Mouse (Mus musculus): ENCODE results near the gene Crip1. TPM values are rescaled to one million over a fixed set of nuclear protein-coding genes. Genes with fewer than 3 reads are reported as not detected.

Crip1 gene
- polyA plus RNA-seq (2012; rRNA removed; ENCODE audit: low replicate concordance) = 673 and 1,071 TPM in 2 replicates

GRCm38 (mm10) chr12:113146112-113147057 lies at the start of gene Crip1:
Gene Crip1 (plus strand): TSS chr12:113146316.

DNA sequence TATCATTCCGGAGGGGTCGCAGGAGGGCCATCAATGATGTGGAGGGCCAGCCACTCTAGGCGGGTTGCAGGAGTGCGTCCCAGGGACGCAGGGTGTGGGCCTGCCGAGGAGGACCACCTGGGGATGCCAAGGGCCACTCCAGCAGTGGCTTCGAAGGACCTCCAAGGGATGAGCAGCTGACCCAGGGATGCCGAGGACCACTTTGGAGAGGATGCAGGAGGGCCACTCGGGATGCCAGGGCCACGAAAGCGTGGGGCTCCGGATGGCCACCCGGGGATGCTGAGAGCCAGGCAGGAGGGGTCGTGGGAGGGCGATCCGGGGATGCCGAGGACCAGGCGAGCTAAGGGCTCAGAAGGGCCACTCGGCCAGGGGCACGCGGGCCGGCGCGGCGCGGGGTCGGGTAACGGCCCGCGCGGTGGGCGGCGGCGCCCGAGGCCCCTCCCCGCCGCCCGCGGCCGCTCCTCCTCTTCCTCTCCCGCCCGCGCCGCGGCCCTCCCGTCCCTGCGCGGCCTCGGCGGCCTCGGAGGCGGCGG lies 48.3 kb upstream of the Crip1 start, which contains the start of gene Mta1:
Mta1 (plus strand) TSS at position 530 of the 533 bp plus-strand sequence.

GRCm38 (mm10) chr12:113139908-113140615 lies 6.1 kb upstream of the Crip1 start, which contains the start of gene Crip2:
Gene Crip2 (plus strand): TSS chr12:113140236.

GRCm38 (mm10) chr12:113155887-113156539 lies 9.9 kb downstream of the Crip1 start, which contains the start of gene Tedc1:
Gene Tedc1 (plus strand): TSS chr12:113156421.

GRCm38 (mm10) chr12:113185442-113186291 lies 39.6 kb downstream of the Crip1 start, which contains the start of gene Tmem121:
Gene Tmem121 (plus strand): TSS chr12:113185930.

Other genes starting within 250 kb of the Crip1 start
- gene Jag2, start 216.5 kb upstream of the Crip1 start, polyA plus RNA-seq (2012; rRNA removed; ENCODE audit: low replicate concordance) = 32.8 and 44.7 TPM in 2 replicates
- gene Nudt14, start 204.2 kb upstream of the Crip1 start, polyA plus RNA-seq (2012; rRNA removed; ENCODE audit: low replicate concordance) = 31.3 and 33.2 TPM in 2 replicates
- 26.8 and 124 TPM in 2 replicates for gene Btbd6, start 169.8 kb upstream of the Crip1 start, polyA plus RNA-seq (2012; rRNA removed; ENCODE audit: low replicate concordance)
- gene Brf1, start 145.6 kb upstream of the Crip1 start, polyA plus RNA-seq (2012; rRNA removed; ENCODE audit: low replicate concordance) = 55.7 and 134 TPM in 2 replicates
- gene Pacs2, start 131.8 kb upstream of the Crip1 start, polyA plus RNA-seq (2012; rRNA removed; ENCODE audit: low replicate concordance) = 57.6 and 59.4 TPM in 2 replicates
- 0.27 and 0.31 TPM in 2 replicates for gene Tex22, start 71.8 kb upstream of the Crip1 start, polyA plus RNA-seq (2012; rRNA removed; ENCODE audit: low replicate concordance)
- 61.7 and 146 TPM in 2 replicates for gene Mta1, start 48.0 kb upstream of the Crip1 start, polyA plus RNA-seq (2012; rRNA removed; ENCODE audit: low replicate concordance)
- gene Crip2, start 6.1 kb upstream of the Crip1 start, polyA plus RNA-seq (2012; rRNA removed; ENCODE audit: low replicate concordance) = 324 and 338 TPM in 2 replicates
- gene Tedc1, start 10.1 kb downstream of the Crip1 start, polyA plus RNA-seq (2012; rRNA removed; ENCODE audit: low replicate concordance) = 5.6 and 11.1 TPM in 2 replicates
- gene Tmem121, start 39.6 kb downstream of the Crip1 start, polyA plus RNA-seq (2012; rRNA removed; ENCODE audit: low replicate concordance) = 1.1 and 3.0 TPM in 2 replicates